Mouse (Mus musculus) heart, adult 2 months (tissue): ENCODE measurements around the gene Trmt5.

Experiments
- CTCF ChIP-seq: fragments of 200-600 bp; IDR thresholded peaks from 2 replicates; pipeline ENCODE4 v1.8.1; 2022; ENCODE audit warnings: antibody characterized with exemption, mild to moderate bottlenecking, moderate library complexity
- POLR2A ChIP-seq: fragments of 200-500 bp; IDR thresholded peaks from 2 replicates; pipeline ENCODE4 v1.6.1; 2011; ENCODE audit warnings: mild to moderate bottlenecking, low read depth, low read length, control low read depth; ENCODE audit not compliant: insufficient read depth

GRCm38 (mm10) chr12:73295505-73296140 is 9.1 kb upstream of the Trmt5 start:
- TF ChIP-seq CTCF (no peak), POLR2A (no peak)
